Mouse (Mus musculus) brain, embryonic 14.5 days (tissue): ENCODE data around the gene Arl13b.

Experiments
- CTCF ChIP-seq: fragments of 200-500 bp; IDR thresholded peaks from 2 replicates; pipeline ENCODE4 v1.5.1; 2012; ENCODE audit warnings: inconsistent platforms, mild to moderate bottlenecking, moderate library complexity, borderline replicate concordance; ENCODE audit not compliant: insufficient read depth, insufficient read length; ENCODE audit errors: extremely low read depth
- POLR2A ChIP-seq: fragments of 200-500 bp; IDR thresholded peaks from 2 replicates; pipeline ENCODE4 v1.6.1; 2012; ENCODE audit warnings: mild to moderate bottlenecking, inconsistent platforms, borderline replicate concordance; ENCODE audit not compliant: poor library complexity, insufficient read depth, insufficient read length, severe bottlenecking; ENCODE audit errors: extremely low read depth

DNA sequence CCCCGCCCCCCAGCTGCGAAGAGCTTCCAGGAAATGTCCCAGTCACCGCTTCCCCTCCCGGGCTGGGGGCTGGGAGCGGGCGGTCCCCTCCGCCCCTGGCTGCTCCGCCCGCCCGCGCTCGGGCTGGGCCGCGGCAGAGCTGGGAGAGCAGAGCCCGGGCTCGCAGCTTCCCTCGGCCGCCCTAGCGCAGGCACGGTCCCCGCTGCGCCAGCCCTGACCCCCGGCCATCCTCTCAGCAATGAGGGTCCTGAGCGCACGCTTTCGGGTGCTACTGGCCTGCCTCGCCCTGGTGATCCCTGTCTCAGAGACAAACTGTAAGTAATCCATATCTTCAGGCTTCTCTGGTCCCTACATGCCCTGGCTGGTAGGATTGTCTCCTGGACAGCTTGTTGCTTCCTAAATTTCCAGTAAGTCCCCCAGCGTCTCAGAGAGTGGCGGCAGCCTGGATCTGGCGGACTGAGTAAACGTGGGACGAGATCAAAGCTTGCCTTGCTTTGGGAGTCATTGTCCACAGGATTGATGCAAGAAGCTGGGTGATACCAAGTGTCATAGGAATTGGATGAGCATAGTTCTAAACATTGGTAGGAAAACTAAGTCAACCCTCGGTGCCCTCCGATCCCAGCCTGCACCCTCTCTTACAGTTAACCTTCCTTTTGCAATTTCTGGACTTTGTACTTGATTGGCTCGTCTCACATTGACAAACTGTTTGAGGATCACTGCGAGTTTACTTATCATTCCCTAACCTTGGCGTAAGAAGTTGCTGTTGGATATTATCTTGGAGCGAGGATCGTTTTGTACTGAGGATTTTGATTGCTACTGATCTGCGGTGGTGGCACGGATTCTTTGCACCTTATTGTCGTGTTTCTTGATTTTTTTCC, 7.6 kb upstream of the Arl13b start, which contains the start of gene Pros1:
- TF ChIP-seq CTCF (no peak), POLR2A (peak; percentile 58)
